Mouse (Mus musculus) liver, adult 2 months (tissue): ENCODE results near the gene Slc35e3.

Experiments
- CTCF ChIP-seq: fragments of 200-500 bp; IDR thresholded peaks from 2 replicates; pipeline ENCODE4 v1.5.1; 2011; ENCODE audit warnings: low read depth, low read length, control low read depth
- POLR2A ChIP-seq: fragments of 200-500 bp; IDR thresholded peaks from 2 replicates; pipeline ENCODE4 v1.6.1; 2011; ENCODE audit warnings: low read length, control low read depth; ENCODE audit not compliant: insufficient read depth; ENCODE audit errors: extremely low read depth

GRCm38 (mm10) chr10:117790011-117790410, 43.8 kb upstream of the Slc35e3 start:
- TF ChIP-seq CTCF: no peak
- TF ChIP-seq POLR2A: no peak
